Mouse (Mus musculus) megakaryocyte, embryonic 14.5 days (primary cell): ENCODE measurements at regions not wholly inside any gene's neighbourhood (a gene's known extent, or its start where the extent isn't known, plus 50 kb on each side); places are given as distances from the start of the nearest gene placed in this dataset.

Source experiments
- FLI1 ChIP-seq: IDR thresholded peaks from 2 replicates; pipeline ENCODE4 v1.6.1; 2012; ENCODE audit warnings: low read length, inconsistent platforms, mixed read lengths
- GATA1 ChIP-seq: IDR thresholded peaks from 3 replicates; pipeline ENCODE4 v1.6.1; 2012; ENCODE audit warnings: mixed read lengths, low read length, inconsistent platforms, borderline replicate concordance

DNA sequence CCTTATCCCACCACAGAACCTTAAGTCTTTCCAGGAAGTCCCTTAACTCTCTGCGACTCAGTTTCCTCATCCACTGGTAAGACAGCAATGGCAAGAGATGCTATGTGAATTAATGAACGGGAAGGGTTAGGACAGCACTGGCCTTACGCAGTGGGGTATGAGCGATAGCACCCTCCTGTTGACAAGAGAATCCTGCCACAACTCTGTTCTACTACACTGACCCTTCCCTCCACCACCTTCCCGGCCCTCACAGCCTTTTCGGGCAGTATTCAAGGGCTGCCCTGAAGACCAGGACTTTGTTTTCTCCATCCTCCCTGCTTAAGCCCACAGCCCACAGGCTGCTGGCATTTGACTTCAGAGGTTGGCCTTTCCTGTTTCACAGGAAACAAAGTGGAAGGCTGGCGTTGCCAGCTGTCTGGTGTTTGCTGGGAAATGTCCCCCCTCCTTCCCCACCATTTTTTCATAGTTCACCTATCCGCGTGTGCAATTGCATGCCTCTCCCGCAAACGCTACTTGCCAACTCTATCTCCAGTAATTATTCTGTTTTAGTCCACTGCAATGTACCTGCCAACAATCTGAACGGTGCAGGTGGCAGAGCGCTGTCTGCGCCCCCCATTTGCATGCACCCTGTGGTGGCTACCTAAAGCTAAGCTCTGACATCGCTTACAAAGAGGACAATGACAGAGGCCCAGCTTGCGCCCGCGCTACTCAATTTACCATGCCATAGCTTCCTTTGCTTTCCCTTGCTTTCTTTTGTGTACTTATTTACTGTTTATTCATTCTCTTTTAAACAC, 251.2 kb upstream of the Sp8 start:
- TF ChIP-seq GATA1 (no peak), FLI1 (no peak)
